Mouse (Mus musculus): ENCODE measurements at regions not wholly inside any gene's neighbourhood (a gene's known extent, or its start where the extent isn't known, plus 50 kb on each side); places are given as distances from the start of the nearest gene placed in this dataset.

DNA sequence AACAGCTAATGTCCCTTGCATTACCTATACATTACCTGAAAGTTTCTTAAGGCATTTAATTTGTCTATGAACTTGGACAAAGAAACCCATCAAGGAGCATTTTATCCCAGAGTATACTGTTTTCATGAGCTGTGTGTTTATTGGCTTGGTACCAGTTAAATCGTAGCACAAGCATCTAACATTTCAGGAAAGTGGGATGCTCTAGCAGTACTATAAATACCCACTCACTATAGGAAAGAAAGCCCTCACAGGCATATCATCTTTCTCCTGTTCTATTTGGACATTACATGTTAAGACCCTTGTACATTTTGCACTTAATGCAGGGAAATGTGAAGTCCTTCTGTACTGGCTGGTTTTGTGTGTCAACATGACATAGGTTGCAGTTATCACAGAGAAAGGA lies 163.9 kb downstream of the Ptprc start:
- DNase-seq (ENCODE audit: low spot score) = no peak

DNA sequence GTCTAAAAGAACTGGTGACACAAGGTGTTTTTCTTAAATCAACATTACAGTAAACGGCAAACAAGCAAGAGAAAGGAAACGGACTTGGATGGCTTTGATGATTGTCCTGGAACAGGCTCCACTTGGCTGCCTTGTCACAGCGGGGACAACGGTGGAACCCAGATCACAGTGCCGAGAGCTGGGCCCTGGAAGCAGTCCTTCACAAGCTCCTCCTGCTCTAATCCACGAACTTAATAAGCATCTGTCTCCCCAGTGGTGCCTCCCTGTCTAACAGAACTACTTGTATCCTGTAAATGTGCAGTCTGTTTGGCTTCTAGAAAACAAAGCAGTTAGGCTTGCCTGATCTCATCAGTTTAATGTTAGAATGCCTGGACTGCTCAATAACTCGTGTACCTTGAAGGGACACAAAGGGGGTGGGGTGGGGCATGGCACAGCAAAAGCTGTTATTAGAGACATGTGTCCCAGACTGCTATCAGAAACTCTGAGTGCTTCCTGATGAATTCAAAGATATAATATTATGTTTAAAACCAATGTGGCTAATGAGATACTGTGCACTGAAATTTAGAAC lies 164.5 kb downstream of the Ptprc start:
- no peak for DNase-seq (ENCODE audit: low spot score)

DNA sequence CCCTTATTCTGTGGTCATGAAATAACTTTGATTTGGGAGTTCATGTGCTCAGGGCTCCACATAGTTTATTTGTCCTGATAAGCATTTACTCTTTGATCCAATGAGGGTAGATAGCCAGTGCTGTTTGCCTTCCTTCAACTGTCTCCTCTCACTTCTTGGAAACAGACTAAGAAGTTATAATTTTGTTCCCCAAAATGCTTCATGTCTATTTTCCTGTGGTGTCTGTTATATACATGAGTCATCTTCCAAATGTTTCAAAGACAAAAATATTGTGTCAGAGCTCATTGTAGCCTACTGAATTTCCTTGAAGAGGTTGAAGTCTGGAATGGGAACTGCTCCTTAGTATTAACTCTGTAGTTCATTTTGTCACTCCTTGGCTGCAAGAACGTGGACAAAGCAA lies 168.7 kb downstream of the Ptprc start:
- DNase-seq (ENCODE audit: low spot score) = no peak

DNA sequence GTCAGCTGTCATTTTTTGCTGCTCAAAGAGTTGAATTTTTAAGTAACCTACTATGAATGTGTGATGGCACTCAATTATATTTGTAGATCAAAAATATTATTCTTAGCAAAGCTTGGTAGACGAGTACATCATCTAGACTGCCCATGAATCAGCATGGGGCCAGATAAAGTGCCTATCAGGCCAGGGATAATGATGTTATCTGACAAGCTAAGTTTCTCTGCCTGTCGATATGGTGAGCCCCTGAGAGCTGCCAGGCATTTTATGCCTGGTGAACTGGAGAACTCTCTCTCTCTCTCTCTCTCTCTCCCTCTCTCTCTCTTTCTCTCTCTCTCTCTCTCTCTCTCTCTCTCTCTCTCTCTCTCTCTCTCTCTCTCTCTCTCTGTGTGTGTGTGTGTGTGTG lies 171.2 kb downstream of the Ptprc start:
- DNase-seq (ENCODE audit: low spot score) = no peak

GRCm38 (mm10) chr1:137999268-137999900 lies 176.1 kb downstream of the Ptprc start:
- DNase-seq (ENCODE audit: low spot score) = no peak

DNA sequence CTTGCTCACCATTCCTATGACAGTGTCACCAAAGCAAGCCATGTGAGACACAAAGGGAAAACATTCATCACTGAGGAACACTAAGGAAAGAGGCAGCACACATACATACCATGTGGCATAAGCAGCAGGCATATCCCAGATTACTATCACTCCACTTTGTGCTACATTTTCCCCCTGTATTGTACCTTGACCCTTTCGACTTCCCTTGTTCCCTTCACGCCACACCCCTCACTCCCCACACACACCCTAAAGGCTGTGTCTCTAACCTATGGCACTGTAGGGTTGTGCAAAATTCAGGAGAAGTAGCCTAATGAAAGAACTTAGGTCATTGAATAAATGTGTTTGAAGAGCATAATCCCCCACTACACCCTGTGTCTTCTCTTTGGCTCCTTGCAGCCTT lies 179.5 kb downstream of the Ptprc start:
- no peak for DNase-seq (ENCODE audit: low spot score)

DNA sequence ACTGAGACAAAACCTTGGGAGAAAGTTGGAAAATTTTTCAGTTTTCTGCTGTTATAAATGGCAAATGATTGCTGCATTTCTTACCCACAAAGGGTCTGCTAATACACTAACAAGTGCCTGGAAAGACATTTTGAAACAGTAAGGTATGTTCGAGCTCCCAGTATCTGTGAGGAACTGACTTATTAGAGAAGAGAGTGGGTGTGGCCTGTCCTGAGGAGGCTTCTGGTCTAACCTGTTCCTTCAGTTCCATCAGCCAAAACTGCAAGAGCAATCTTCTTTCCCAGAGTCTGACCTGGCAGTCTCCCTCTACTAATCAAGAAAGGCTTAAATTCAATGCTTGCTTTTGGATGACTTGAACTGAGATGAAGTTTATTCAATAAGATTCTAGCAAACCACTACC lies 183.6 kb downstream of the Ptprc start:
- no peak for DNase-seq (ENCODE audit: low spot score)

DNA sequence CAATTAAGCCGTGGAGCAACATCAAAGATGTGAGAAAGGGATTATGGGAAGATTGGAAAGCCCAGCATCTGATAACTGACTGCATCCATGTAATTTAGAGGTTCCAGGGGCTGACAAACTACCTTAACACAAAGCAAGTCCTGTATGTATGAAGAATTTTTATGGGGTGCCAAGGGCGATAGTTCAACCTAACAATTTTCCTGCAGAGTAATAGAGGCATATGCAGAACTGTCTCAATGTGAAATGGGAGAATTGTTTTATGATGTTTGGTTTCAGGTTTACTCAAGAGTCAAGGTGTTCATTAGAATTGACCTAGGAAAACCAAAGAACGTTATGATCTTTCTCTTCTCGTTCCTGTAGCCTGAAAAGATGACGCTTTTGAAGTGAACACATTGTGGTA lies 184.1 kb downstream of the Ptprc start:
- DNase-seq (ENCODE audit: low spot score) = no peak

DNA sequence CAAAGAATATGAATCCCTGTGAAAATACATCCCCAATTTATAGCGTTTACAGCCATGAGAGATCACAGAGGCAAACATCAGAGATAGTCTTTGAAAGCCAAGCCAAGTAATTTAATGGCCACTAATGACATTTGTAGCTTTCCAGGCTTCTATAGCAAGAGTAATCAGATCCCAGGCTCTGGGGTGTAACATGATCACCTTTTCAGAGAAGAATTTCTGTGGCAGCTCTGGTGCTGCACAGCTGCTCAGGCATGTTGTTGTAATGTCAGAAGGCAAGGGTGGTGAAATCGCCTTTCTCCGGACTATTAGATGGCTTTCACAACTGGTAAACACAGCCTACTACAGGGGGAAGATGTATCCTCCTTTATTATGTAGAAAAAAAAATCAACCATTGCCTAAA lies 202.1 kb downstream of the Ptprc start:
- DNase-seq (ENCODE audit: low spot score) = no peak

- no peak for DNase-seq (ENCODE audit: low spot score)
Measured at GRCm38 (mm10) chr1:137972620-137973350, 202.7 kb downstream of the Ptprc start.

DNA sequence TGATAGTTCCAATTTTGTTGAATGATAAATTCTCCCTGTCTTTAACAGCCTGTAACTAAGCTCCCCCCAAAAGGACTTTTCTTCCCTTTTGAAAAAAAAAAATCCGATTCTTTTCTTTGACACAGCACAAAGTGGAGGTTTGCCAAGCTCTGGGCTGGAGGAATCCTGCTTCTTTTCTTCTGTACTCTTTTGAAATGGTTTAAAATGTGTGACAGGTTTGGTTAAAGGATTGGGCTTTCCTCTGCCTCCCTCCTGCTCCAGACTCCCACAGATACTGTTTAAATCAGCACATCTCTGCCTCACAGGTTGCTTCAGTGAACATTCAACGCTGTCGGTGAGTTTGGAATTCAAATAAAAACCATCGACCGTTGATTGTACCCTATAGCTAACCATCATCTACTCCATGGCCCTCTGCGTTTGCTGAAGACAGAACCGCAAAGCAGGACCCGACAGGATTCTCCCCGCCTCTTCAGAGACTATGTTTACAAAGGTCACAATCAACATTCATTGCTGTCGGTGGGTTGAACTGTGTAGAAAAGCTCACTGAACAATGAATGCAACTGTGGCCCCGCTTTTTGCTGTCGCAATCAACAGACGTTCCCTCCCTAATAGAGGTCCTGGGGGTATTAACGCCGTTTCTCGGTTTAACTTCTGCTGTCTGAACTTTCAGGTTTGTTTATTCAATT lies 209.2 kb downstream of the Ptprc start:
- no peak for DNase-seq (ENCODE audit: low spot score)

- DNase-seq (ENCODE audit: low spot score) = no peak
Measured at GRCm38 (mm10) chr1:137963656-137964055, 211.9 kb downstream of the Ptprc start.

- DNase-seq (ENCODE audit: low spot score) = no peak
Measured at GRCm38 (mm10) chr1:137958040-137958439, 217.5 kb downstream of the Ptprc start.

- DNase-seq (ENCODE audit: low spot score) = no peak
Measured at GRCm38 (mm10) chr1:137955993-137956392, 219.5 kb downstream of the Ptprc start.

DNA sequence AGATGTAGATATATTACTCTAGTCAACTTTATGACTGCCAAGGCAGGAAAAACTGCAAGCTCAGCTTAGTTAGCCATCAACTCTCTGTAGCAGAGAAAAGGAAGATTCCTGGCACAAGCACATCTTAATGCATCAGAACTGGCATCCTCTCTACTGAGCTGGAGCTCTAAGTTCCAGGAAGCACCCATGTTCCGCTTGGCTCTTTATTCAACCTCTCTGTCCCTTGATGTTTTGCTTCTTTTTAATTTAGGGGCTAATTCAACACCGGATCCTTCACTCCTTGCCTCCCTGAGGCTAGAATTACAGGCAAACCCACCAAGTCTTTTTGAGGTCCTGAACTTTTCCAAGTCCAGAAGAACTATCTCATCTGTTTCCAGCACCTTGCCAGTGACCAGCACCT lies 220.4 kb downstream of the Ptprc start:
- no peak for DNase-seq (ENCODE audit: low spot score)

- DNase-seq (ENCODE audit: low spot score) = no peak
Measured at GRCm38 (mm10) chr1:137953369-137953768, 222.1 kb downstream of the Ptprc start.

- no peak for DNase-seq (ENCODE audit: low spot score)
Measured at GRCm38 (mm10) chr1:137952777-137953176, 222.7 kb downstream of the Ptprc start.

- no peak for DNase-seq (ENCODE audit: low spot score)
Measured at GRCm38 (mm10) chr1:137947900-137948299, 227.6 kb downstream of the Ptprc start.

- DNase-seq (ENCODE audit: low spot score) = no peak
Measured at GRCm38 (mm10) chr1:137941776-137942522, 233.6 kb downstream of the Ptprc start.

GRCm38 (mm10) chr1:137935746-137936145 lies 239.8 kb downstream of the Ptprc start:
- DNase-seq (ENCODE audit: low spot score) = no peak

GRCm38 (mm10) chr1:137929764-137930163 lies 245.7 kb downstream of the Ptprc start:
- no peak for DNase-seq (ENCODE audit: low spot score)

GRCm38 (mm10) chr1:137928522-137928921 lies 247.0 kb downstream of the Ptprc start:
- DNase-seq (ENCODE audit: low spot score) = no peak
